ENCODE assay signal across 8 mouse cellular contexts in genomic region chr19:30217335-30217734, GRCm38 (mm10). TPM values are rescaled to one million over a fixed set of nuclear protein-coding genes. Genes with fewer than 3 reads are reported as not detected.
DNase-seq lines count a peak whose midpoint lies in the region; ATAC-seq and TF ChIP-seq lines count a peak whose summit lies in the region.

No protein-coding gene starts in this region.

- H3K27me3 ChIP-seq in G1E (ENCODE audit: insufficient read depth, low read length), result no peaks in the 10 kb centered on the region

- peak; percentile 87 for TF ChIP-seq CTCF in G1E (IDR thresholded peaks at IDR 0.05; ENCODE audit: low read depth, low read length)
- TF ChIP-seq CTCF in gastrocnemius, adult 2 months (IDR thresholded peaks at IDR 0.05), result peak; percentile 77
- peak; percentile 36; the same call in 1 of the 2 replicates for TF ChIP-seq CTCF in lung, adult 2 months (IDR thresholded peaks at IDR 0.05; ENCODE audit: insufficient read depth, low read length)

- H3K36me3 ChIP-seq in G1E (replicated peaks), result no peaks in the 10 kb centered on the region

- DNase-seq in 416B (ENCODE audit: low read depth) (peak; percentile 57), G1E (ENCODE audit: low spot score) (no peak)
- DNase-seq in cerebellum, postnatal 10 days, result peak; percentile 77 to 83
- peak; percentile 43 for DNase-seq in gastrocnemius, adult 2 months
- DNase-seq in kidney, postnatal 4 days, result peak; percentile 81 to 82
- peak; percentile 39 for DNase-seq in lung, adult 2 months
- DNase-seq in retina, embryonic 14.5 days (ENCODE audit: low spot score), result peak; percentile 81
- no peak for DNase-seq in T-cell, adult 2 months (ENCODE audit: low spot score)

- H3K27ac ChIP-seq in gastrocnemius, adult 2 months, result no peak overlapping the region

- whole genome bisulfite sequencing in lung, adult 2 months, result 14% methylated on average over 7 of the region's 7 CpGs

- peaks cover 2% of the 10 kb centered on the region; the same call in 1 of the 2 replicates for H3K4me1 ChIP-seq in G1E (ENCODE audit: insufficient read depth, low read depth, low read length)
- H3K4me1 ChIP-seq in lung, adult 2 months (ENCODE audit: control insufficient read depth, insufficient read depth, low read length), result no peaks in the 10 kb centered on the region

- intact Hi-C loops in gastrocnemius, adult 2 months (cut with DNase I), result no loop called here

- TF ChIP-seq POLR2A in lung, adult 2 months (IDR thresholded peaks at IDR 0.05; ENCODE audit: borderline replicate concordance, extremely low read depth, low read depth, low read length), result no peak

- H3K4me3 ChIP-seq in G1E (ENCODE audit: low read depth, low read length), result no peak overlapping the region
- no peak overlapping the region for H3K4me3 ChIP-seq in gastrocnemius, adult 2 months
- H3K4me3 ChIP-seq in lung, adult 2 months (replicated peaks; ENCODE audit: extremely low read depth, low read depth, low read length), result no peak overlapping the region

- no peaks in the 10 kb centered on the region for H3K9me3 ChIP-seq in G1E (replicated peaks)

- no peak for ATAC-seq in G1E (ENCODE audit: extremely low read depth, insufficient number of reproducible peaks, low FRiP score, poor library complexity, severe bottlenecking)

RNA-seq across cellular contexts. Expression of gene Mbl2, which starts 15.4 kb away (rescaled TPM):
- total RNA-seq in G1E (2014; fragmentation: Nextera tagmentation), result not detected in 2 replicates
- not detected in 2 replicates for total RNA-seq in G1E (2017)
- polyA plus RNA-seq in G1E (2012), result not detected in 2 replicates
- total RNA-seq in gastrocnemius, adult 2 months (2021), result not detected
- polyA plus RNA-seq in lung, adult 2 months (2012; rRNA removed), result 0.28 TPM in 1 of 2 replicates, not detected in the other

RNA-seq across cellular contexts. Expression of gene Gldc, which starts 42.1 kb away (rescaled TPM):
- total RNA-seq in G1E (2014; fragmentation: Nextera tagmentation) (not detected in 2 replicates), G1E (2017) (0.11 TPM in 1 of 2 replicates, not detected in the other)
- polyA plus RNA-seq in G1E (2012), result not detected in 2 replicates
- total RNA-seq in gastrocnemius, adult 2 months (2021), result under 1 TPM in 1 of 2 experiments, not detected in 1; 0.11 TPM
- 0.15 TPM in 2 replicates for polyA plus RNA-seq in lung, adult 2 months (2012; rRNA removed)

Comparison
In these comparisons a context has a peak if more than half of its experiments do, and no peak if none do; other contexts are left out.
1. DNase-seq: peak in 416B (single experiment), cerebellum, postnatal 10 days (2 of 2), gastrocnemius, adult 2 months (single experiment), kidney, postnatal 4 days (2 of 2), lung, adult 2 months (single experiment) and retina, embryonic 14.5 days (single experiment); none in G1E (single experiment) and T-cell, adult 2 months (single experiment).
2. CTCF ChIP-seq: peak in every context shown above with its lines; median percentile 87 in G1E; 77 in gastrocnemius, adult 2 months; 36 in lung, adult 2 months.